Mouse (Mus musculus): ENCODE data around the gene Tesc. TPM values are rescaled to one million over a fixed set of nuclear protein-coding genes. Genes with fewer than 3 reads are reported as not detected.
A peak's percentile ranks its signal among the peaks of the same experiment; 100 is the strongest.

Tesc gene
- polyA plus RNA-seq, 1 experiment, result 17.1 TPM

GRCm38 (mm10) chr5:117997434-117997970, 30.0 kb upstream of the Tesc start:
- 95% methylated on average over 10 of the region's 10 CpGs for WGBS
- H3K36me3 ChIP-seq (ENCODE audit: control insufficient read depth, insufficient read depth, low read length), result peaks cover 40% of the 10 kb centered on the region
- TF ChIP-seq POLR2A (IDR thresholded peaks at IDR 0.05; ENCODE audit: low read depth, low read length) (no peak), CTCF (IDR thresholded peaks at IDR 0.05; ENCODE audit: extremely low read depth, insufficient read depth, insufficient read length, insufficient replicate concordance) (no peak)

GRCm38 (mm10) chr5:117999061-117999460, 28.5 kb upstream of the Tesc start:
- H3K27ac ChIP-seq (ENCODE audit: insufficient read depth, low read length), result no peak overlapping the region
- peaks cover 49% of the 10 kb centered on the region for H3K36me3 ChIP-seq (ENCODE audit: control insufficient read depth, insufficient read depth, low read length)
- no peak for TF ChIP-seq POLR2A (IDR thresholded peaks at IDR 0.05; ENCODE audit: low read depth, low read length)
- TF ChIP-seq CTCF (IDR thresholded peaks at IDR 0.05; ENCODE audit: extremely low read depth, insufficient read depth, insufficient read length, insufficient replicate concordance), result no peak
- 91% methylated on average over 7 of the region's 7 CpGs for WGBS
- H3K4me1 ChIP-seq (ENCODE audit: control insufficient read depth, insufficient read depth, insufficient read length), result no peaks in the 10 kb centered on the region
- no peaks in the 10 kb centered on the region for H3K27me3 ChIP-seq (ENCODE audit: control insufficient read depth, insufficient read depth, low read length)
- DNase-seq (ENCODE audit: low read depth in 1 of 2, low spot score in 2 of 2), result no peak
- no peak overlapping the region for H3K4me3 ChIP-seq (ENCODE audit: extremely low read depth, insufficient read depth, insufficient read length)

More at GRCm38 (mm10) chr5:117997434-117997970, 30.0 kb upstream of the Tesc start:
- H3K27me3 ChIP-seq (ENCODE audit: control insufficient read depth, insufficient read depth, low read length), result no peaks in the 10 kb centered on the region
- DNase-seq (ENCODE audit: low read depth in 1 of 2, low spot score in 2 of 2), result no peak
- H3K4me3 ChIP-seq (ENCODE audit: extremely low read depth, insufficient read depth, insufficient read length), result no peak overlapping the region
- no peaks in the 10 kb centered on the region for H3K4me1 ChIP-seq (ENCODE audit: control insufficient read depth, insufficient read depth, insufficient read length)
- no peak overlapping the region for H3K27ac ChIP-seq (ENCODE audit: insufficient read depth, low read length)

DNA sequence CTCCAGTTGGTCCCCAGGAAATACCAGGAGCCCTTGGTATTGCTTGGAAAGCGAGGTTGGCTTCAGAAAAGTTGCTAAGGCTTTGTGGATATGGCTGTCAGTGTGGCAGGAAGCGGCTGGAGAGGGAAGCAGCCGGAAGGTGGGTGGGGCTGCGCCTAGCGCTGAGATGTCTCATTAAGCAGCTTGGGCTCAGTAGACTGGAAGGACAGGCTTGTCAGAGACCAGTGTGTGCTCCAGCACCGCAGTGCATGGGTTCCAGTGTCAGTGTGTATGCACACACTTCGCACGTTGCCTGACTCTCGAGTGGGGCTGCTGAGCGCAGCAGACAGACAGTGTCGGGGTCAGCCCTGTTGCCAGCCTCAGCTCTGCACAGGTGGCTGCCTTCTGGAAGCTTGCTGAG, 28.0 kb upstream of the Tesc start:
- peaks cover 46% of the 10 kb centered on the region for H3K36me3 ChIP-seq (ENCODE audit: control insufficient read depth, insufficient read depth, low read length)
- WGBS, result 87% methylated on average over 11 of the region's 11 CpGs

DNA sequence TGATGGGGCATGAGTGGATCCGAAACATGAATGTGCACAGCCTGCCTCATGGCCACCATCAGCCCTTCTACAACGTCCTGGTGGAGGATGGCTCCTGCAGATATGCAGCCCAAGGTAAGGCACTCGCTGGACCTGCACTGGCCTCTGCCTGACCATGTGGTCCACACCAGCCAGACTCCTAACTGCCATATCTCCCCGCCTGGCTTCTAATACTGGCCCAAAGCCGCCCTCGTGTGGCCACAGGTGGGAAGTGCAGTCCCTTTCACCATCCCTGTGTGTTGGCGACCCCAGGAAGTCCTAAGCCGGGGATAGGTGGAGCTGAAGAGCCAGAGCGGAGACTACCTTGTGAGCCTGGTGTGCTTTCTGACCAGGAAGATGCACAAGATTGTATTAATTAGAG, 25.5 kb upstream of the Tesc start:
- Histone ChIP-seq H3K4me3 (ENCODE audit: extremely low read depth, insufficient read depth, insufficient read length) (no peak overlapping the region), H3K27ac (ENCODE audit: insufficient read depth, low read length) (no peak overlapping the region), H3K36me3 (ENCODE audit: control insufficient read depth, insufficient read depth, low read length) (peaks cover 38% of the 10 kb centered on the region), H3K27me3 (ENCODE audit: control insufficient read depth, insufficient read depth, low read length) (no peaks in the 10 kb centered on the region), H3K4me1 (ENCODE audit: control insufficient read depth, insufficient read depth, insufficient read length) (no peaks in the 10 kb centered on the region)
- 51% methylated on average over 9 of the region's 9 CpGs for WGBS
- TF ChIP-seq CTCF (IDR thresholded peaks at IDR 0.05; ENCODE audit: extremely low read depth, insufficient read depth, insufficient read length, insufficient replicate concordance), result peak; percentile 78; the same call in 1 of the 2 replicates
- TF ChIP-seq POLR2A (IDR thresholded peaks at IDR 0.05; ENCODE audit: low read depth, low read length), result no peak
- DNase-seq (ENCODE audit: low read depth in 1 of 2, low spot score in 2 of 2), result peak in 1 of 2 experiments; percentile 39

More for the DNA sequence above, 28.0 kb upstream of the Tesc start:
- no peak for DNase-seq (ENCODE audit: low read depth in 1 of 2, low spot score in 2 of 2)
- no peaks in the 10 kb centered on the region for H3K27me3 ChIP-seq (ENCODE audit: control insufficient read depth, insufficient read depth, low read length)
- no peak overlapping the region for H3K27ac ChIP-seq (ENCODE audit: insufficient read depth, low read length)
- H3K4me1 ChIP-seq (ENCODE audit: control insufficient read depth, insufficient read depth, insufficient read length), result no peaks in the 10 kb centered on the region
- no peak overlapping the region for H3K4me3 ChIP-seq (ENCODE audit: extremely low read depth, insufficient read depth, insufficient read length)
- no peak for TF ChIP-seq CTCF (IDR thresholded peaks at IDR 0.05; ENCODE audit: extremely low read depth, insufficient read depth, insufficient read length, insufficient replicate concordance)
- TF ChIP-seq POLR2A (IDR thresholded peaks at IDR 0.05; ENCODE audit: low read depth, low read length), result no peak

GRCm38 (mm10) chr5:118004619-118005018, 22.9 kb upstream of the Tesc start:
- Histone ChIP-seq H3K4me3 (ENCODE audit: extremely low read depth, insufficient read depth, insufficient read length) (no peak overlapping the region), H3K27ac (ENCODE audit: insufficient read depth, low read length) (no peak overlapping the region), H3K36me3 (ENCODE audit: control insufficient read depth, insufficient read depth, low read length) (peaks cover 33% of the 10 kb centered on the region), H3K27me3 (ENCODE audit: control insufficient read depth, insufficient read depth, low read length) (no peaks in the 10 kb centered on the region), H3K4me1 (ENCODE audit: control insufficient read depth, insufficient read depth, insufficient read length) (no peaks in the 10 kb centered on the region)
- WGBS, result 86% methylated on average over 8 of the region's 8 CpGs
- TF ChIP-seq CTCF (IDR thresholded peaks at IDR 0.05; ENCODE audit: extremely low read depth, insufficient read depth, insufficient read length, insufficient replicate concordance) (peak; percentile 92), POLR2A (IDR thresholded peaks at IDR 0.05; ENCODE audit: low read depth, low read length) (no peak)
- peak in 1 of 2 experiments; percentile 53 for DNase-seq (ENCODE audit: low read depth in 1 of 2, low spot score in 2 of 2)

DNA sequence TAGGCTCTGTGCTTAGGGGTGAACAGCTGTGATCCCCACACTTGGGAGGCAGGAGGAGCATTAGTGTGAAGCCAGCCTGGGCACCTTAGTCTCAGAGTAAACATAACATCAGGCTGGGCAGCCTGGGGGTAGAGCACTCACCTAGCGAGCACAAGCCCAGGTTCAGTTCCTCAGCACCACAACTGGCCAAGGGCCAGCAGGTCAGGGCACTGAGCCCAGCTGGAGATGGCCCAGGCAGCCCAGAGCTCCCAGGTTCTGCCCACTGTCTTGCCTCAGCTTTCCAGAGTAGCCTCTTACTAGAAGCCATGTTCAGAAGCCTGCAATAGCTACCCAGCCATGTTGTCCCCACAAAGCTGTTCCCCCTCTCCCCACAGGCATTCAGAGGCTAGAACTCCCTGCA, 21.8 kb upstream of the Tesc start:
- Histone ChIP-seq H3K36me3 (ENCODE audit: control insufficient read depth, insufficient read depth, low read length) (peaks cover 31% of the 10 kb centered on the region), H3K27me3 (ENCODE audit: control insufficient read depth, insufficient read depth, low read length) (no peaks in the 10 kb centered on the region), H3K4me3 (ENCODE audit: extremely low read depth, insufficient read depth, insufficient read length) (no peak overlapping the region), H3K4me1 (ENCODE audit: control insufficient read depth, insufficient read depth, insufficient read length) (no peaks in the 10 kb centered on the region), H3K27ac (ENCODE audit: insufficient read depth, low read length) (no peak overlapping the region)
- 94% methylated on average over 1 of the region's 1 CpGs for WGBS
- DNase-seq (ENCODE audit: low read depth in 1 of 2, low spot score in 2 of 2), result no peak
- TF ChIP-seq CTCF (IDR thresholded peaks at IDR 0.05; ENCODE audit: extremely low read depth, insufficient read depth, insufficient read length, insufficient replicate concordance) (no peak), POLR2A (IDR thresholded peaks at IDR 0.05; ENCODE audit: low read depth, low read length) (no peak)

DNA sequence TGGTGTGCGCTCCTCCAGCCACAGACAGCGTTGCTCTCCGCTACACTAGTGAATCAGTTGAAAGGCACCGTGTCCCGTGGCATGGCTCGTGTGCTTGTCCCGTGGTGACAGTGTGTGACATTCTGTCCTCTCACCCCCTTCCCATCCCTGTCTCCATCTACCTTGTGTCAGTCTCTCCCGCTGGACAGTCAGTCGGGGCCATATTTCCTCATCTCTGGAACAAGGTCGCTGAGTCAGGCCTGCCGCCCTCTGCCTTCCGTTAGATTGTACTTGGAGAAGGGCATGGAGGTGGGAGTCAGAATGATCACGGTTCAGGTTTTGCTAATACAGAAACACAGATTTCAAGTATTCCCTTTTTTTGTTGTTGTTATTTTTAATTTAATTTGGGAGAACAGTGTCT, 19.2 kb upstream of the Tesc start:
- Histone ChIP-seq H3K27me3 (ENCODE audit: control insufficient read depth, insufficient read depth, low read length) (no peaks in the 10 kb centered on the region), H3K4me3 (ENCODE audit: extremely low read depth, insufficient read depth, insufficient read length) (no peak overlapping the region), H3K4me1 (ENCODE audit: control insufficient read depth, insufficient read depth, insufficient read length) (no peaks in the 10 kb centered on the region), H3K27ac (ENCODE audit: insufficient read depth, low read length) (no peak overlapping the region), H3K36me3 (ENCODE audit: control insufficient read depth, insufficient read depth, low read length) (peaks cover 19% of the 10 kb centered on the region)
- 98% methylated on average over 13 of the region's 13 CpGs for WGBS
- TF ChIP-seq POLR2A (IDR thresholded peaks at IDR 0.05; ENCODE audit: low read depth, low read length), result no peak
- no peak for TF ChIP-seq CTCF (IDR thresholded peaks at IDR 0.05; ENCODE audit: extremely low read depth, insufficient read depth, insufficient read length, insufficient replicate concordance)
- no peak for DNase-seq (ENCODE audit: low read depth in 1 of 2, low spot score in 2 of 2)

Data from spleen, adult 2 months (tissue).